Mouse (Mus musculus) MEL (cell line): ENCODE data around the gene Olfr649. TPM values are rescaled to one million over a fixed set of nuclear protein-coding genes. Genes with fewer than 3 reads are reported as not detected.

Source experiments
- DNase-seq: peaks from one replicate; pipeline ENCODE4 v3.0.0; 2011; ENCODE audit warnings: low read depth, low spot score
- H3K27ac ChIP-seq: 2 replicates; pipeline ENCODE4 v1.5.1; 2012; ENCODE audit warnings: low read depth, mild to moderate bottlenecking, control low read depth, low read length, moderate library complexity; ENCODE audit not compliant: control insufficient read depth
- H3K27me3 ChIP-seq, 2 experiments: fragments of 150-350 bp in 1 of 2; sonication (generic) in 1 of 2; 2 replicates each; pipeline ENCODE4 v1.6.1; 2012; ENCODE audit warnings: low read length in 2 of 2, mild to moderate bottlenecking in 2 of 2, improper control_type of control experiment in 1 of 2, moderate library complexity in 1 of 2; ENCODE audit not compliant: insufficient read depth in 2 of 2, control insufficient read depth in 1 of 2
- H3K36me3 ChIP-seq, 2 experiments: 2 replicates each; pipeline ENCODE4 v1.6.1; 2012 to 2014; ENCODE audit warnings: low read length in 2 of 2, improper control_type of control experiment in 1 of 2, inconsistent platforms in 1 of 2, mild to moderate bottlenecking in 1 of 2; ENCODE audit not compliant: insufficient read depth in 2 of 2, control insufficient read depth in 1 of 2
- H3K4me1 ChIP-seq, 2 experiments: fragments of 150-350 bp in 1 of 2; sonication (generic) in 1 of 2; 2 replicates each; pipeline ENCODE4 v1.6.1; 2012; ENCODE audit warnings: low read length in 2 of 2, improper control_type of control experiment in 1 of 2, mild to moderate bottlenecking in 1 of 2; ENCODE audit not compliant: insufficient read depth in 2 of 2, control insufficient read depth in 1 of 2
- H3K4me3 ChIP-seq, 2 experiments: fragments of 150-350 bp in 1 of 2; sonication (generic) in 1 of 2; 2 replicates each; pipeline ENCODE4 v1.5.1; 2012; ENCODE audit warnings: low read depth in 2 of 2, low read length in 2 of 2, mild to moderate bottlenecking in 2 of 2, moderate library complexity in 2 of 2, control low read depth in 1 of 2, improper control_type of control experiment in 1 of 2; ENCODE audit not compliant: control insufficient read depth in 1 of 2, insufficient read depth in 1 of 2
- H3K79me2 ChIP-seq: 2 replicates; pipeline ENCODE4 v1.6.1; 2012; ENCODE audit warnings: mild to moderate bottlenecking, low read length, moderate library complexity; ENCODE audit not compliant: control insufficient read depth, poor library complexity, insufficient read depth
- H3K9ac ChIP-seq: 2 replicates; pipeline ENCODE4 v1.6.1; 2012; ENCODE audit warnings: low read depth, mild to moderate bottlenecking, control low read depth, low read length, moderate library complexity; ENCODE audit not compliant: control insufficient read depth, poor library complexity, severe bottlenecking
- H3K9me3 ChIP-seq: fragments of 150-350 bp; sonication (generic); replicated peaks from 2 replicates; pipeline ENCODE4 v1.6.1; 2012; ENCODE audit warnings: mild to moderate bottlenecking, low read length, improper control_type of control experiment, moderate library complexity; ENCODE audit not compliant: insufficient read depth
- BHLHE40 ChIP-seq: IDR thresholded peaks from 2 replicates; pipeline ENCODE4 v1.6.1; 2012; ENCODE audit warnings: low read depth, mild to moderate bottlenecking, inconsistent platforms, low read length, improper control_type of control experiment, borderline replicate concordance
- CHD1 ChIP-seq: IDR thresholded peaks from 2 replicates; pipeline ENCODE4 v1.6.1; 2012; ENCODE audit warnings: low read depth, mild to moderate bottlenecking, inconsistent platforms, low read length, improper control_type of control experiment
- CHD2 ChIP-seq: IDR thresholded peaks from 2 replicates; pipeline ENCODE4 v1.6.1; 2011; ENCODE audit warnings: low read length, improper control_type of control experiment
- CTCF ChIP-seq, 3 experiments: IDR thresholded peaks in 2 of 3; conservative IDR thresholded peaks in 1 of 3; 2 replicates each; pipeline ENCODE4 v1.5.1; 2011 to 2012; ENCODE audit warnings: low read length in 3 of 3, low read depth in 2 of 3, mild to moderate bottlenecking in 2 of 3, improper control_type of control experiment in 1 of 3, inconsistent platforms in 1 of 3, mixed read lengths in 1 of 3, moderate library complexity in 1 of 3; ENCODE audit not compliant: control insufficient read depth in 1 of 3, insufficient read depth in 1 of 3, poor library complexity in 1 of 3, severe bottlenecking in 1 of 3
- ETS1 ChIP-seq: IDR thresholded peaks from 2 replicates; pipeline ENCODE4 v1.6.1; 2012; ENCODE audit warnings: low read depth, mild to moderate bottlenecking, inconsistent platforms, low read length, improper control_type of control experiment, moderate library complexity
- GABPA ChIP-seq: IDR thresholded peaks from 2 replicates; pipeline ENCODE4 v1.6.1; 2012; ENCODE audit warnings: low read depth, mild to moderate bottlenecking, inconsistent platforms, low read length, improper control_type of control experiment, moderate library complexity
- GATA1 ChIP-seq: IDR thresholded peaks from 2 replicates; pipeline ENCODE4 v1.6.1; 2011; ENCODE audit warnings: low read depth, low read length, improper control_type of control experiment
- JUND ChIP-seq: IDR thresholded peaks from 2 replicates; pipeline ENCODE4 v1.6.1; 2011; ENCODE audit warnings: low read depth, mild to moderate bottlenecking, improper control_type of control experiment, low read length
- KAT2A ChIP-seq: conservative IDR thresholded peaks from 2 replicates; pipeline ENCODE4 v1.6.1; 2012; ENCODE audit warnings: low read depth, low read length, improper control_type of control experiment, inconsistent platforms
- MAFK ChIP-seq: IDR thresholded peaks from 2 replicates; pipeline ENCODE4 v1.6.1; 2011; ENCODE audit warnings: low read depth, mild to moderate bottlenecking, low read length, improper control_type of control experiment, borderline replicate concordance
- MAX ChIP-seq: IDR thresholded peaks from 2 replicates; pipeline ENCODE4 v1.6.1; 2011; ENCODE audit warnings: low read length, improper control_type of control experiment
- MAZ ChIP-seq: IDR thresholded peaks from 2 replicates; pipeline ENCODE4 v1.6.1; 2012; ENCODE audit warnings: low read depth, mild to moderate bottlenecking, inconsistent platforms, low read length, improper control_type of control experiment
- MEF2A ChIP-seq: IDR thresholded peaks from 2 replicates; pipeline ENCODE4 v1.6.1; 2014; ENCODE audit warnings: low read depth, mild to moderate bottlenecking, inconsistent platforms, low read length, improper control_type of control experiment; ENCODE audit not compliant: poor library complexity, insufficient replicate concordance, severe bottlenecking; ENCODE audit errors: extremely low read depth
- MXI1 ChIP-seq: IDR thresholded peaks from 2 replicates; pipeline ENCODE4 v1.6.1; 2011; ENCODE audit warnings: mild to moderate bottlenecking, low read depth, low read length, improper control_type of control experiment
- MYB ChIP-seq: IDR thresholded peaks from 2 replicates; pipeline ENCODE4 v1.6.1; 2011; ENCODE audit warnings: mild to moderate bottlenecking, low read depth, low read length, improper control_type of control experiment
- NELFE ChIP-seq: IDR thresholded peaks from 2 replicates; pipeline ENCODE4 v1.6.1; 2011; ENCODE audit warnings: low read depth, low read length, improper control_type of control experiment
- NRF1 ChIP-seq: IDR thresholded peaks from 2 replicates; pipeline ENCODE4 v1.6.1; 2014; ENCODE audit warnings: low read depth, mild to moderate bottlenecking, inconsistent platforms, low read length, improper control_type of control experiment, moderate library complexity; ENCODE audit not compliant: poor library complexity, insufficient read depth, severe bottlenecking
- POLR2AphosphoS2 ChIP-seq: IDR thresholded peaks from 2 replicates; pipeline ENCODE4 v1.6.1; 2011; ENCODE audit warnings: low read length, improper control_type of control experiment
- POLR2AphosphoS5 ChIP-seq: IDR thresholded peaks from 2 replicates; pipeline ENCODE4 v1.6.1; 2012; ENCODE audit warnings: low read depth, borderline replicate concordance, mild to moderate bottlenecking, inconsistent platforms, low read length, moderate library complexity, mixed read lengths
- RAD21 ChIP-seq: IDR thresholded peaks from 2 replicates; pipeline ENCODE4 v1.6.1; 2011; ENCODE audit warnings: mild to moderate bottlenecking, low read depth, low read length, improper control_type of control experiment
- RCOR1 ChIP-seq: IDR thresholded peaks from 2 replicates; pipeline ENCODE4 v1.6.1; 2012; ENCODE audit warnings: low read depth, mild to moderate bottlenecking, inconsistent platforms, low read length, improper control_type of control experiment
- SMC3 ChIP-seq: IDR thresholded peaks from 2 replicates; pipeline ENCODE4 v1.6.1; 2011; ENCODE audit warnings: low read depth, low read length, improper control_type of control experiment
- TCF12 ChIP-seq: IDR thresholded peaks from 2 replicates; pipeline ENCODE4 v1.6.1; 2014; ENCODE audit warnings: low read depth, mild to moderate bottlenecking, inconsistent platforms, low read length, improper control_type of control experiment, moderate library complexity
- UBTF ChIP-seq: IDR thresholded peaks from 2 replicates; pipeline ENCODE4 v1.6.1; 2012; ENCODE audit warnings: low read depth, mild to moderate bottlenecking, inconsistent platforms, low read length, improper control_type of control experiment, moderate library complexity, borderline replicate concordance; ENCODE audit not compliant: insufficient read depth
- USF1 ChIP-seq: IDR thresholded peaks from 2 replicates; pipeline ENCODE4 v1.6.1; 2014; ENCODE audit warnings: low read depth, mild to moderate bottlenecking, inconsistent platforms, low read length, improper control_type of control experiment, moderate library complexity
- USF2 ChIP-seq, 2 experiments: IDR thresholded peaks; 2 replicates each; pipeline ENCODE4 v1.6.1; 2011 to 2012; ENCODE audit warnings: improper control_type of control experiment in 2 of 2, low read length in 2 of 2, borderline replicate concordance in 1 of 2, inconsistent platforms in 1 of 2, low read depth in 1 of 2, mild to moderate bottlenecking in 1 of 2; ENCODE audit not compliant: insufficient read depth in 1 of 2
- ZC3H11A ChIP-seq: IDR thresholded peaks from 2 replicates; pipeline ENCODE4 v1.6.1; 2012; ENCODE audit warnings: low read depth, mild to moderate bottlenecking, inconsistent platforms, low read length, improper control_type of control experiment
- ZMIZ1 ChIP-seq: IDR thresholded peaks from 2 replicates; pipeline ENCODE4 v1.6.1; 2012; ENCODE audit warnings: low read depth, mild to moderate bottlenecking, inconsistent platforms, low read length, improper control_type of control experiment, moderate library complexity
- polyA plus RNA-seq, 2 experiments: library from polyadenylated mRNA; stranded (reverse) in 1 of 2; unstranded in 1 of 2; fragments of >175 nt in 1 of 2; fragments of >200 nt in 1 of 2; gene quantifications; 2 replicates each; pipeline versions ENCODE4 v1.2.1 to v1.2.4; 2012; ENCODE audit warnings: low replicate concordance in 2 of 2, low read depth in 1 of 2; ENCODE audit not compliant: insufficient read length in 2 of 2, insufficient read depth in 1 of 2, missing spikeins in 1 of 2
- total RNA-seq: library from RNA; depleted of rRNA; stranded (reverse); fragments of 300-350 nt; gene quantifications from 2 replicates; pipeline ENCODE4 v1.2.3, GENCODE M21; 2012

Olfr649 gene
- total and polyA plus RNA-seq, 3 experiments: not detected

GRCm38 (mm10) chr7:104178422-104179054 lies 17.2 kb downstream of the Olfr649 start:
- no peak for DNase-seq
- no peaks in the 10 kb centered on the region for H3K79me2 ChIP-seq
- H3K27me3 ChIP-seq: no peaks in the 10 kb centered on the region; a peak in 1 of 4 replicates
- H3K9ac ChIP-seq: no peak overlapping the region
- no peaks in the 10 kb centered on the region for H3K9me3 ChIP-seq
- H3K27ac ChIP-seq: no peak overlapping the region
- H3K4me1 ChIP-seq: no peaks in the 10 kb centered on the region
- H3K36me3 ChIP-seq: no peaks in the 10 kb centered on the region
- H3K4me3 ChIP-seq: no peak overlapping the region
- TF ChIP-seq MXI1: no peak
- TF ChIP-seq MAX: no peak
- TF ChIP-seq ETS1: no peak
- TF ChIP-seq CHD2: no peak
- TF ChIP-seq MAFK: no peak
- no peak for TF ChIP-seq CTCF (IDR thresholded peaks at IDR 0.05 in 2 of 3, conservative IDR thresholded peaks at IDR 0.05 in 1 of 3; ENCODE audit: control insufficient read depth in 1 of 3, insufficient read depth in 1 of 3, low read depth in 2 of 3, low read length in 3 of 3, poor library complexity in 1 of 3, severe bottlenecking in 1 of 3)
- no peak for TF ChIP-seq ZC3H11A
- no peak for TF ChIP-seq TCF12
- no peak for TF ChIP-seq NELFE
- TF ChIP-seq USF2 (IDR thresholded peaks at IDR 0.05; ENCODE audit: borderline replicate concordance in 1 of 2, insufficient read depth in 1 of 2, low read depth in 1 of 2, low read length in 2 of 2): no peak
- TF ChIP-seq MAZ: no peak
- no peak for TF ChIP-seq POLR2AphosphoS5
- no peak for TF ChIP-seq USF1
- no peak for TF ChIP-seq GABPA
- TF ChIP-seq KAT2A: no peak

DNA sequence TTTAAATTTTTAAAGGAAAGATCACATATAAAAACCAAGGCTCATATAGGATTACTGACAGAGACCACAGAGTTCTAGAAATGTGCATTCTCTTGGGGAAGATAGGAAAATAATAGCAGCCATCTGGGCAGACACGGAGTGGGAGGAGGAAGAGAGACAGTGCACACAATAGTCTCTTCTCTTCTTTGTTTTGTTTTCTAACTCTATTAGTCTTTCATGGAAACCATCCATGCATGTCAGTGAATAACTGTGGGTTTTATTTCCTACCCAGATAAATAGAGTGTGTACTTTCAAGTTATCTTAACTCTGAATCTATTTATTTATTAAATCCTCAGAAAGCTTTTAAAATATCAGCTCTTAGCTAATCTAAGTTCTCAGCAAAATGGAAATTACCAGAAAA lies 20.7 kb downstream of the Olfr649 start:
- TF ChIP-seq RAD21 (no peak), BHLHE40 (no peak), GATA1 (no peak), UBTF (no peak), CTCF (IDR thresholded peaks at IDR 0.05 in 2 of 3, conservative IDR thresholded peaks at IDR 0.05 in 1 of 3; ENCODE audit: control insufficient read depth in 1 of 3, insufficient read depth in 1 of 3, low read depth in 2 of 3, low read length in 3 of 3, poor library complexity in 1 of 3, severe bottlenecking in 1 of 3) (no peak), RCOR1 (no peak), POLR2AphosphoS5 (no peak), MAZ (no peak), MEF2A (no peak), SMC3 (no peak), CHD1 (no peak), MYB (no peak), NELFE (no peak), POLR2AphosphoS2 (no peak), JUND (no peak), ZMIZ1 (no peak), NRF1 (no peak), ETS1 (no peak)
- no peak for DNase-seq
- H3K9ac ChIP-seq: no peak overlapping the region
- H3K27me3 ChIP-seq: no peaks in the 10 kb centered on the region; a peak in 1 of 4 replicates
- H3K9me3 ChIP-seq: no peaks in the 10 kb centered on the region
- H3K4me1 ChIP-seq: no peaks in the 10 kb centered on the region
- no peaks in the 10 kb centered on the region for H3K36me3 ChIP-seq
- H3K4me3 ChIP-seq: no peak overlapping the region
- no peaks in the 10 kb centered on the region for H3K79me2 ChIP-seq
- H3K27ac ChIP-seq: no peak overlapping the region
